Mouse (Mus musculus) erythroblast, adult 5-6 weeks (primary cell): Measurements from ENCODE around the gene Hps5. TPM values are rescaled to one million over a fixed set of nuclear protein-coding genes. Genes with fewer than 3 reads are reported as not detected.
"Not testable (repeated sequence)": the region's sequence is repeated elsewhere in the genome, so short reads cannot be mapped to it uniquely, and the experiment has no call there.

Experiments
- ATAC-seq: replicated peaks from 2 replicates; pipeline ENCODE4 v1.8.0; 2016; ENCODE audit warnings: moderate number of reproducible peaks, mild to moderate bottlenecking, moderate TSS enrichment, inconsistent platforms; ENCODE audit not compliant: poor library complexity, low FRiP score, severe bottlenecking
- total RNA-seq, 2 experiments: library from RNA; stranded (forward) in 1 of 2; stranded (reverse) in 1 of 2; fragments of 150-400 nt in 1 of 2; fragments of 200-764, 138-1000 nt in 1 of 2; gene quantifications; 2 replicates each; pipeline versions ENCODE4 v1.2.3 to v1.2.4; 2015 to 2017; ENCODE audit warnings: low replicate concordance in 2 of 2

Gene Hps5
- total RNA-seq, 2 experiments from 2014 or later: 4.7 to 16.5 TPM

DNA sequence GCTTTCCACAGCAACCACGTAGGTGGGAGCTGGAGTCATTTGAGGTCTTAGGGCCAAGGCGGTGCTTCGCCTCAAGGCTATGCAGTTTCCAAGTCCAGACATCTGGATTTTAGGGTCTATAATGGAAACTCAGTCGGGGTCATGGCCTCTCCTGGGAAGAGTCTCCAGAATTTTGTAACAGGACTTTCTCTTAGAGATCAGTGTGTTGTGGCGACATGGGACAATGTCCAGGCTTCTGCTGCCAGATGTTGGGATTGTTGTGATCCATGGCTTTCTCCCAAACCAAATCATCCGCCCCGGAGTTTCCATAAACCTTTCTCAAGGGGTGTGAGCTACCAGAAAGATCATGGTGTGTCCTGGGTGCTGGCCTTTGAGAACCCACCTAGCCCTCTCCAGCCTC is 49.5 kb downstream of the Hps5 start:
- no peak for ATAC-seq

DNA sequence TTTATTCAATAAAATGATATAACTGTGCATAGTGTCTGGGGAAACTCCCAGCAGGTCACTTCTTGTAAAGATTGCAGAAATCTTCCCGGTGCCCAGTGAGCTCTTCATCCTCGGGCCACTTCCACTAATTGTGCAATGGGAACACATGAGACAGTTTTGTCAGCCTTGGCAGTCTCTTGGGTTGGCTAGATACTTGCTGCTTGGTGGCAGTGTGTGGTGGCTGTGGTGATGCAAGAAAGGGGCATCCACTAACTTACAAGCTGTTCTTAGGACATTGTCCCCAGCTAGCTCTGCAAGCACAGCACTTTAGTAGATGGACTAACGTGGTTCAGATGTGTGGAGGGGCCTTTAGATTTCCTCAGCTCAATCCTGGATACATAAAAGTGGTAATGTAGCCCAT is 50.0 kb downstream of the Hps5 start:
- ATAC-seq: no peak

DNA sequence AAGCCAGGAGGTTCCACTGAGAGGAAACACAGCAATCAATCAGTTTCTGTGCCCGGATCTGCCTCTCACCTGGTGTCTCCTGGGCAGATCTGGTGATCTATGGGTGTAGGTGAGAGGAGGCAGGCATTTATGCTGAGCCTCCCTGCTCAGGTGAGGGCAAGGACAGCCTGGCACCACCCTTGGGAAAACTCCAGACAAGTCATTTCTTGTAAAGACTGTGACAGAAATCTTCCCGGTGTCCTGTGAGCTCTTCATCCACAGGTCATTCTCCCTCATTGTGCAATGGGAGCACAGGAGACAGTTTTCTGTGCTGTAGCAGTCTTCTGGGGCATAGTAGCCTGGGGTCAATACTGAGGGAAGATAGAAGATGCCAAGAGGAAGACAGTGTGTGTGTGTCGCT is 53.0 kb downstream of the Hps5 start, which contains the start of gene Saa1:
Gene Saa1 (minus strand): TSS at position 101 of the 400 bp plus-strand sequence.
- not testable (repeated sequence) for ATAC-seq

DNA sequence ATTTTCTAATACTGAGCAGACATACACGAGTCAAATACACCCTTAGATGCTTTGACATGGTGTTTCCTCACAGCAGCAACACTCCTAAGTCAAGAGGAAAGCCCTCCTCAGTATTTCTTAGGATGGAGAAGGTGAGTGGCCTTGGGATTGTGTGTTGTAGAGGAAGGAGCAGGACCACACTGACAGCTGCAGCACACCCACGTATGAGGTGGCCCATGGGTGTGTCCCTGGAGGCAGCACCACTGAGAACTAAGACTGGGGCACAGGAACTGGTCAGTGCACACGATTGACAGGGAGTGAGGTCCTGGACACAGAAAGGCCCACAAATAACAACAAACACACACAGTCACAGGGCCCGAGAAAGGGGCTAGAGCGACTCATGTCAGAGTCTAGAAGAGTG is 55.8 kb downstream of the Hps5 start:
- ATAC-seq: not testable (repeated sequence)

DNA sequence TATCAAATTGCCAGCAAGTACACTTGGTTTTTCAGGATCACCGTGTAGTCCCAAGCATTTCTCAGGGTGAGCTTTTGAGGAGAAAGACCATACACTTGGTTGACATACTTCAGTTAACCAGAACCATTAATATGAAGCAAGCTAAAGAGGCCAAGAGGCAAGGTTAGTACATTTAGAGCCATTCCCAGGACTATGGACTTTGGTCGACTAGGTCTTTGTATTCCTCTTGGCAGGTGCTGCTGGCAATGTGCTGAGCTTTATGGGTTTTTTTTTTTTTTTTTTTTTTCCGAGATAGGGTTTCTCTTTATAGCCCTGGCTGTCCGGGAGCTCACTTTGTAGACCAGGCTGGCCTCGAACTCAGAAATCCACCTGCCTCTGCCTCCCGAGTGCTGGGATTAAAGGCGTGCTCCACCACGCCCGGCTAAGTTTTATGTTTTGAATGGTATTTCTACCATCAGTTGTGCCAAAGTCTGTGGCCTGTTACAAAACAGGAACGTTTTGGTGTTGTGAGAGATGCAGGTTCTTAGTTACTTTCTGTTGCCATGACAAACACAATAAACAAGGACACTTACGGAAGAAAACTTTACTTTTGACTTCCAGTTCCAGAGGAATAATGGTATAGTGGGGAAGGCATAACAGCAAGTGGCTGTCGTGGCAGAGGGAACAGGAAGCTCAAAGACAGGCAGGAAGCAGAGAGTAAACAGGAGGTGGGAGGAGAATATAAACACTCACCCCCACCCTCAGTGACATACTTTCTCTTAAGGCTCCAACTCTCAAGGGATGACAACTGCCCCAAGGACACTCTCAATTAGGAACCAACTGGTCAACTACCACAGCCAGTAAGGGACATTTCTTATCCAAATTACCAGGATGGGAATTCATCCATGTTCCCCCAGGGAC is 57.1 kb downstream of the Hps5 start:
- ATAC-seq: no peak

DNA sequence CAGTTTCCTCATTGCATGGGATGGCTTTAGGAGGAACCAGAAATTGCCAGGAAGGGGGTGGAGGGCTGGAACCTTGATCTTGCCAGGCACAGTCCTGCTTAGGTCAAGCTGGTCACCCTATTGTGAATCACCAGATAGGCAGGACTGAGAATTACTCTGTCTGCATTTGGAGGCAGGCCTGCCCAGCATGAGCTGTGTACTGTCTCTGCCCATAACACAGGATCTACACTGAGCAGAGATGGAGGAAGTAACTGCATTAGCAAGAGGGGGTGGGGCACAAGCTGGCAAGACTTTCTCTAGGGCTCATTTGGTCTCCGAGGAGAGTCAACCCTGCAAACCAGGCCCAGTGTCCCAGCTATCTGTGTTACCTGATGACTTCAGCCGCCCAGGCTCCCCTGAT is 60.9 kb downstream of the Hps5 start:
- ATAC-seq: no peak

DNA sequence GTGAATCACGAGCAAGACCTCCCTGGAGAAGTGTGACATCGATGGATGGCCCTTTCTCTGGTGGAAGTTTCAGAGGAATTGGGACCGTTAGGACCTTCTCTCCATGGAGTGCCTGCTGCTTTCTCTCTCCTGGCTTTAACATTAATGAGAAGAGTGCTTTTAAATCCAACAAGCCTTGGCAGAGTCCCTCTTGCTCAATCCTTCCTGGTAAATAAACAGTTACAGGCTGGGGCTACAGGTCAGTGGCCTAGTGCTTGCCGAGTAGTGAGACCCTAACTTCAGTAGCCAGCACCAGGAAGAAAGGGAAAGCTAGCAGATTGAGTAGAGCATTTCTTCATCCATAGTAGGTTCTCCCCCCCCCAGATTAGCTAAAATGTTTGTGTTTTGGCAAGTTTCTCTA is 63.4 kb downstream of the Hps5 start, which contains the start of gene Saa4:
Gene Saa4 (minus strand): TSS at position 146 of the 400 bp plus-strand sequence.
- no peak for ATAC-seq

DNA sequence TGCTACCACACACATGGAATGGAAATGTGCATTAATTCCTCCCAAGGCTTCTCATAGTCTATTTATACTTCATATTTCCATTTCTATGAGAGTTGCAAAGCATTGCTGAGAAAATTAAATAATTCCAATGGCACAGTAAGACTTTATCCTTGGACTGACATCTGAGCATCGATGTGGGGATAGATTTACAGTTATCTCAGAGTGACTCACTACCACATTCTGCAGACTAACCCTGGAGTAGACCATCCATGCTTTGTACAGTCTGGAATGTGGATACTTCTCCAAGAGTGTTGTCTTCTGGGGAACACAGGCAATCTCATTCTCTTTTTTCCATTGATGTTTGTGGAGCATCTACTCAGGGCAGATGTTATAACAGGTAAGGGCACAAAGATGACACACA is 68.3 kb downstream of the Hps5 start:
- ATAC-seq: no peak

DNA sequence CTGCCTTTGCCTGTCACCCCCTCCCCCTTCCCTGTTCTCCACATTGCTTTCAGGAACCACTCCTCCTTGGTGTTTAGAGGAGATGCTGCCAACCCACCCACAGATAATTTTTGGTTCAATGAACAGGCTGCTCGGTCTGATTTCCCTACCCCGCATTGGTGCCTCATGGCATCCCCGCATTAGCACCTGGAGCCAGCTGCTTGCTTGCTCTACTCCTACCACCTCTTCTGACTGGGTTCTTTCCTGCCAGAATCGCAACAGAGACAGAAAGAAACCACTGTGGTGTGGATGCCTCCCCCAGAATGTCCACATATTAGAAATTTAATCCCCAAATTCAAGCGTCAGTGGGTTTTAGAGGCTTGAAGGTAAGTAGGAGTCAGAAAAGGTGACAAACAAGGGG is 71.5 kb downstream of the Hps5 start:
- ATAC-seq: no peak

DNA sequence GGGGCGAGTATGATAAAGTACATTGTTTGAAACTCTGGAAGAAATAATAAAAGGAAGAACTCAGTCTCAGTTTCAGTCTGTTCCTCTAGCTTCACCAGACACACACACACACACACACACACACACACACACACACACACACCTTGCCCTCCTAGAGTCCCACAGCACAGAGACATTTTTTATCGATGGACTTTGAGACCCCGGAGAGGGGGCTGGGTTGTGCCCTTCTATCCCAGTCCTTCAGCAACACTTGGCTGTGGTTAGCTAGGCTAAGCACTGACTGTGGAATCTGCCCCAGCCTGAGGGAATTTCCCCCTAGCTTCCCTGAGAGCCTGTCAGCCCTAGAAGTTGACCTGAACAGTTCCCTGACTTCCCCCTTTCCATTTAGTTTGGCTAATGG is 72.0 kb downstream of the Hps5 start:
- ATAC-seq: no peak

DNA sequence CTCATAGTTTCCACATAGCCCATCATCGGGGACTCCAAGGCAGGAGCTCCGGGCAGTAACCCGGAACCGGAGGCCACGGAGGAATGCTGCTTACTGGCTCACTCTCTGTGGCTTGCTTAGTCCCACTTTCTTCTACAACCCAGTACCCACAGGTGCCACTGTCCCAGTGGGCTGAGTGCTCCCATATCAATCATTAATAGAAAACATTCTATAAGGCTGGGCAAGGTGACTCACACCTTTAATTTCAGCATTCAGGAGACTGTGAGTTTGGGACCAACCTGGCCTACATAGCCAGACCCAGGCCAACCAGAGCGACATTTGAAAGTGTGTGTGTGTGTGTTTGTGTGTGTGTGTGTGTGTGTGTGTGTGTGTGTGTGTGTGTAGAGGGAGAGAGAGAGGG is 72.5 kb downstream of the Hps5 start:
- ATAC-seq: no peak

DNA sequence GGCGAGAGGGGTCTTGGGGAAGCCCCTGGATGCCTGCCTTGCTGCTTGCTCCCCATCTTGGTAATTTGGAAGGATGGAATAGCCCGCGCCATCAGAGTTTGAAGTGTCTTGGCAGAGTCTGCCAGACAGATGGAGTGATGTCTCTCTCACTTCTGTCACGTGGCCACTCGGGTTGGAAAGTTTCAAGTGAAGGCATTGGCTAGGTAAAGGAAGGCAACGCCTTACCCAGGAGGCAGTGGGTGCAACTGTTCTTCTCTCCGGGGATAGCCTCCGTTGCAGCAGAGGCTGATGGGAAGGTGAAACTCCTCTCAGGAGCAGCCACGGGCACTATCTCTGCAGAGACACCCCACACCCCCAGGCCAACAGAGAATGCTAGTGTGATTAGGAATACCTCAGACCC is 75.4 kb downstream of the Hps5 start:
- ATAC-seq: no peak

DNA sequence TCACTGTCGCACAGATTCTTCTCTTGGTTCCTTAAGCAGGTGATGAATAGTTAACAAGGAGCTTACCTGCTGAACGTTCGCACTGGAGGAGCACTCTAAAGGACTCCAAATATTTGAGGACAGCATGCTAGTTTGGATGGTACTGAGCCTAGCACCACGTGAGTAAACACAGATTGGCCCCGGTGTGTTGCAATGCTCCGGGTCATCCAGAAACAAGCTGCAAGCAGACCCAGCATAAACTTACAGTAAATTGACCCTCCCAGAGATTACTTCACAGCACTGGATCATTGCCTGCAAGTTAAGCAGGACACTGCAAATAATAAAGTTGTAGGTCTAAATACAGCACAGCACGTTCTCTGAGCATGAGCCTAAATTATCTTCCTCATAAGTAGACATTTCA is 76.3 kb downstream of the Hps5 start:
- no peak for ATAC-seq

DNA sequence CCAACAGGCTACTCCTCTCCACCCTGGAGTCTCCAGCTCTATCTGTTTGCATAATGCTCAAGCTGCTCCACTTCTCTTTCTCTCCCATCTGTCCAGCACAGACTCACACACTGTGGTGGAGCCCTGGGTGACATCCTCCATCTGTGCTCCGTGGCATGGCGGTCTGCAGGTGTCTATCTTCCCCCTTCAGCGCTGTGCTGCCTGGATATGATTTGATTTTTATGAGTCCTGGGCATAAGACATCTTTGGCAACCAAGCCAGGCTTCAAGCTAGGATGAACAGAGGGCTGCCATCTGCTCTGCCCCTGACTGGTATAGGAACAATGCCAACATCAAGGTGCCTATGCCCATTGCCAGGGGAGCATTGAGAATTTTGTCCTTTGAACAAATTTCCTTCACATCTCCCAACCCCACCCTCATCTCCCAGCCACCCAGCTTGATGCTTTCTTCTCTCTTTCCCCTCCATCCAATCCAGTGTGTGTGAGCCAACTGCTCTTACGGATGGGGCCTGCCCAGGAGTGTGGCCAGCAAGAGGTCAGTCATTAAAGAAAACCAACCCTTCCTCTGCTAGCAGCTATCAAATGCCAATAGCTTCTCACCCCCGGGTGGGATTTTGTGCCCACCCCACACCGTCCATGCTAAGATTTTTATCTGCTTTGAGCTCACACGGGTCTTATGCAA is 77.1 kb downstream of the Hps5 start:
- no peak for ATAC-seq

DNA sequence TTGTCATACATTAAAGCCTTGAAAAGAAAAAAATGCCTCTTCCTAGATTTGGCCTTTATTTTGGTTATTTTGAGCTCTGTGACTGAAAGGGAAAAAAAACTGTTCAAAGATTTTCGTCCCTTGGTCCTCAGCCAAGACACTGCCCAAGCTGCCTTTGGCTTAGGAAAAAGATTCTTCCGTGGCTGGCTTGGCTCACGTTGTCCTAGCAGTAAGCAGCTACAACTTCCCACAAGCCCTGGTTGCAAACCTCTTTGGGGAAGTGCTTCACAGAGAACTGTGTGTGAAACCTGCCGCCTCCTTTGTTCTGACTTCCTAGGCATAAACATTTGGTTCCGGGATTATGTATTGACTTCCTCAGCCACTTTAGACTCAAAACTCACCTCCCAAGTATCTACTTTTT is 79.0 kb downstream of the Hps5 start:
- ATAC-seq: no peak

DNA sequence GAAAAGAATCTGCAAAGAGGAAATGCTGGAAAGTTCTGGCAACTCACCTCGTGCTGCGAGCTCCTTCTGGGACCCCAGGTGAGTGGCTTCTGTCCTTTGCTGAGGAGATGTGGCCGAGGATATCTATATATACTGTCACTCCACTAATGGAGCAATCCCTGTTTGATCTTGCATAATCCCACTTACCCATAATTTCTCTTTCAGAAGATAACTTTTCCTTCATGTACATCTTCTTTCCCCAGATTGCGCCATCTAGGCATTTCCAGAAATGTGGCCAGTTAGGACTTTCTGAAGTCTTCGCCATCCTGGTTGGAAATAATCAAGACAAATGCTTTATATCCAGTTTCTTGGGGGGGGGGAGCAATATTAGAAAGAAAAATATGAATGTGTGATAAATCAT is 80.3 kb downstream of the Hps5 start, which contains the start of gene Saa3:
Gene Saa3 (minus strand): TSS at position 101 of the 400 bp plus-strand sequence.
- ATAC-seq: no peak

DNA sequence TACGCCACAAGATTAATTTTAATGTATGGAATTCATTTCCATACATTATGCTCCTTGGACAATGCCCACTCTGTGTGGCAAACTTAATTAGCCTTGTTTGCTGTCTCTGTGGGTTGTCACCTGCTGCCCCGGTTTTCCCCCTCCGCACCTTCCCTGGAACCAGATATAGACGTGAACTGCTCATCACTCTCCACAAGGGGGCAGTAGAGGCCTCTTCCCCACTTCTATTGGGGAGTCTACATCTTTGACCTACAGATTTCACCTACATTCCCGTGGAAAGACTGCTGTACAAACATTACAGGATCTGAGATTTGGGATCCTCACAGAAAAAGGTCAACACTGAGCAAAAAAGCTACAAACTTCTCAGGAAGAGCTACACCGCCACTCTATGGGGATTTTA is 81.3 kb downstream of the Hps5 start:
- peak; percentile 53; the same call in 1 of the 2 replicates for ATAC-seq

DNA sequence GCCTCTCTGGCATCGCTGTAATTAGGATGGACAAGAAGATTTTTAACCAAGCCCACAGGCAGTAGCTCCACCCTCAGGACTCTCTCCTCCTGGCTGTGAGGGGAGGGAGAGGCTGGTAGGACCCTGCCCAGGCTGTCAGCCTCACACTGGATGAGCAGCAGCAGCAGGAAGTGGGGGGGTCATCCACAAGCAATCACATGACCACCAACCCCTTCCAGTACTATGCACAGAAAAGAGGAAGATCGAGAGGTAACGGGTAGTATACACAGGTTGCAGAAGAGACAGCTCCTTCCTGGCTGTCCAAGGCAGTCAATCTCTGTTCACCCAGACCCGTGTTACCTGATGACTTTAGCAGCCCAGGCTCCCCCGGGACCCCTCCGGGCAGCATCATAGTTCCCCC is 83.6 kb downstream of the Hps5 start:
- ATAC-seq: no peak
